Mouse (Mus musculus) layer of hippocampus, adult 11-12 months (tissue): Measurements from ENCODE around the gene Amz2.
"Not testable (repeated sequence)": the region's sequence is repeated elsewhere in the genome, so short reads cannot be mapped to it uniquely, and the experiment has no call there.

Source experiments
- DNase-seq: peaks from one replicate; pipeline ENCODE4 v3.0.0; 2022; ENCODE audit warnings: low spot score

Gene Amz2

DNA sequence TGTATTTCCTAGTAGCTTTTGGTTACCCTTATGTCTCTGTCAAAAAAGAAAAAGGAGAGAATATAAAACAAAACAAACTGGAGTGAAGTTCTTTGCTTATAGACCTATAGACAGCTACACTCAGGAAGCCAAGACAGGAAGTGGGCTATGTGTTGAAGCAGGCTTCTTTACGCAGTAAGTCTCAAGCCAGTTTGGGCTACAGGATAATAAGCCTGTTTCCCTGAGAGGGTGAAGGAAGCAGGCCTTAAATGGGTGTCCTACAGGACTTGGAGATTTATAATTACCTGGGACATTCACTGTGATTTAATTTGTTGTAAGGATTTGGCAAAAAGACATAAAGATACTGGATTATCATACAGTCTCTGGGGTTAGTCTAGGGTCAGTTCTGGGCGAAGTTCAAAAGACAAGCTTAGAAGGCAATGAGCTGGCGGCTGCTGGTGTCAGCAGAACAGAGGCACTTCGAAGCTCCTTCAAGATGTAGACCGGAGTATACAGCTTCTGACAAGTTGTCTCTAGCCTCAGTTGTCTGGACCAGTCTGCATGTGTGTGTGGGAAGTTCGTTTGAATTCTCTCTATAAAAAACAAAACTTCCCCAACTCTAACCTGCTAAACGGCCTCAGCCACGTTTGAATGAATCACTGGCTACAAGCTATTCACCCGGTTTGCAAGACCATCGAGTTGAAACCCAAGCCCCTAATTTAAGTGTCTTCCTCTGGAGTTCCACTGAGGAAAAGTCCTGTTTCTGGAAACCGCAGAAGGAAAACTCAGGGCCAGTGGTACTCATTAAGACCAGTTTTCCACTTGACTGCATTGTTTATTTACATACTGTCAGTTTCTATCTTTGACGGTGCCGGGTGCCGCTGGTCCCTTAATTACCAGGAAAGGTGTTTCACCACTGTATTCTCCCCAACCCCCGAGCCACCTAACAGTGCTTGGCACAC, 45.4 kb downstream of the Amz2 start:
- DNase-seq, result no peak

DNA sequence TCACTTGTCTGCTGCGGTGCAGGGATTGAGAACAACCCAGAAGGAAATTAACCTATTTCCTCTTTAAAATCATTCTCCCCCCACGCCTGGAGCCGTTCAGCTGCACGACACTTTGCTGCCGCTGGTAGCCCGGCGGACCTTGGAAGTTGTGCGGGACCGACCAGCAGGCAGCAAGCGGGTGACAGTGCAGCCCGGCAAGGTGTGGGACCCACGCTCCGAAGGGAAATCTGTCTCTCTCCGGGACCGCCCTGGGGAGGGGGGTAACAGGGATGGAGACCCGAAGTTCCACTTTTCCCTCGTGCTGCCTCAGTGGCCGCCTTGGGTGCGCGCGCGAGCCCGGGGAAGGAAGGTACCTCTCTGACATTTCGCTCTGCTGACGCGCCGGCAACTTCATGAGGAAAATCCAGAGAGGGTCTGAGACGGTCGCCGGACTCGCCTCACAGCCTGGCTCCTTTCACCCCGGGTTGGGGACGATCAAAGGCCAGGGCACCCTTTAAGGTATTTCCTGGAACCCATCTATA, 46.5 kb downstream of the Amz2 start:
- DNase-seq, result no peak

- DNase-seq, result no peak
Measured at GRCm38 (mm10) chr11:109472821-109473170, 47.0 kb downstream of the Amz2 start.

- DNase-seq, result peak; percentile 82
Measured at GRCm38 (mm10) chr11:109473171-109474085, 47.7 kb downstream of the Amz2 start, which contains the start of the genes Arsg and Slc16a6. Gene Arsg (plus strand): TSS chr11:109473374. Gene Slc16a6 (minus strand): TSS chr11:109473598.

DNA sequence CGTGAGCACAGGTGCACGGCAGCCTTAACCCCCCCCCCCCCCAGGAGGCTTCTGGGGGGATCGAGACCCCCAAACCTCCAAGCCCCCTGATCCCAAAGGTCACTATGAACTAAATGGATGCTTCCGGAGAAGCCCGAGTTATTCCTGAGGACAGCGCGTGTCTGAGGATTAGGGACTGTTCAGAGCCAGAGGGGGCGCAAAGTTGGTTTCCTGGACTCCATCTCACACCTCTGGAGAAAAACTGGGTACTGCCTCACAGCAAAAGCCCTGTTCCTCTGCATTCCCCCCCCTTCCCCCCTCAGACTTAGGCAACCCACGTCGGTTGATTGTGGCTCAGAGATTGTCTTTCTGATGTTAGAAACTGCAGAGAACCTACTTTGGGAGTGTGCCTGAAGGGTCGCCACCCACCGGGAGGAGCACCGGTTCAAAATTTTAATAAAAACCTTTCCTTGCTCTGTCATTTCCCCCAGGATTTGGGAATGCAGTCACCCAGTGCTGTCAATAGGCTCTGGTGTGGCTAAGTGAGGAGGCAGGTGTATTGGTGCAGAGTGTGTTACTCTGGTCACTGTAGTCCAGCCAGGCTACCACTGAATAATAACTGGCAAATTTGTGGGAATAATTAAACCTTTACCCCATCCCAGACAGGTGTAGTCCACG, 48.5 kb downstream of the Amz2 start:
- no peak for DNase-seq

DNA sequence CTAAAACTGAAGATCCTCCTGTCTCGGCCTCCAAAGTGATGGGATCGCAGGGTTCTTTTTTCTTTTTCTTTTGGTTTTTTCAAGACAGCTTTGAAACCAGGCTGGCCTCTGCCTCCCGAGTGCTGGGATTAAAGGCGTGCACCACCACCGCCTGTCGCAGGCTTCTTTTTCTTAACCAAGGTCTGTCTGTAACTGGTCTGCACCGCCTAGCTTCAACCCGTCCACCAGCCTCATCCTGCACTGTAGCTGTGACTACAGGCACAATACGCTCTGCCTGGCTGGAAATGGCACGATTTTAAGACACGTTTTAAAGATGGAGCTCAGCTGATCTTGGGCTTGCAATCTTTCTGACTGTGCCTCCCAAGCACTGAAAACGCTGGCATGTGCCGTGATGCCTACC, 49.1 kb downstream of the Amz2 start:
- DNase-seq, result no peak

DNA sequence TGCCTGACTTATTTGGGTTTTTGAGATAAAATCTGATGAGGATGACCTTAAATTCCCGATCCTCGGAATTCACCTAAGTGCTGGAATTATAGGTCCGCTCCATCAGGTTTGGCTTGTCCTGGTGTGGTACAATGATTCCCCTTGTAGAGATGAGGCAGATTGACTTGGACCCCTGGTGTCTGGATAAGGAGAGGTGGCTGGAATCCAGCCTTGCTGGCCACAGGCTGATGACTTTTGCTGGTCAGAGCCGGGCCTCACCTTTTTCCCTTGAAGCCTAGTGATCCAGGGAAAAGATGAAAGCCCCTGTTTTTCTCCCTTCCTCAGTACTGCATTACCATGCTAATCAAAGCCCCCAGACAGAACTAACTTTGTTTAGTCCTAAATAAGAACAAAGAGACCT, 50.0 kb downstream of the Amz2 start:
- DNase-seq, result no peak

- DNase-seq, result no peak
Measured at GRCm38 (mm10) chr11:109476241-109476640, 50.5 kb downstream of the Amz2 start.

DNA sequence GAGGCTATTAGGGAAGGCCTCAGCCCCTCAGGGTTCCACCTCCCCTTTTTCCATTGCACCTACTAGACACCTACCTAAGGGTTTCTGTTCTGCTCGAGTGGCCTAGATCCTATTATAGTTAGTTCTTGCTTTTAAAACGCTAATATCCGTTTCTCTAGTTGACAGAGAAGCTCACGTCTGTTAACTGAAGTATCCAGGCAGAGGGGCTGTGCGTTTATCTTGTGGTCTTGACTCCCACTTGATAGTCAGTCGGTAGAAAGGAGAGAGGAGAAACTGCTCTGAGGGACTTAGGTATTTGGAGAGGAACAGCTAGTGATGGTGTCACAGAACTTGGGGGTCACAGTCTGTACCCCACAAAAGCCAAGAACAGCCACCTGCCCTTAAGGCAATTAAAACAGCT, 50.9 kb downstream of the Amz2 start:
- no peak for DNase-seq

GRCm38 (mm10) chr11:109477606-109478380, 52.0 kb downstream of the Amz2 start:
- DNase-seq, result no peak

- no peak for DNase-seq
Measured at GRCm38 (mm10) chr11:109479575-109480285, 54.0 kb downstream of the Amz2 start.

GRCm38 (mm10) chr11:109480440-109480839, 54.7 kb downstream of the Amz2 start:
- DNase-seq, result no peak

DNA sequence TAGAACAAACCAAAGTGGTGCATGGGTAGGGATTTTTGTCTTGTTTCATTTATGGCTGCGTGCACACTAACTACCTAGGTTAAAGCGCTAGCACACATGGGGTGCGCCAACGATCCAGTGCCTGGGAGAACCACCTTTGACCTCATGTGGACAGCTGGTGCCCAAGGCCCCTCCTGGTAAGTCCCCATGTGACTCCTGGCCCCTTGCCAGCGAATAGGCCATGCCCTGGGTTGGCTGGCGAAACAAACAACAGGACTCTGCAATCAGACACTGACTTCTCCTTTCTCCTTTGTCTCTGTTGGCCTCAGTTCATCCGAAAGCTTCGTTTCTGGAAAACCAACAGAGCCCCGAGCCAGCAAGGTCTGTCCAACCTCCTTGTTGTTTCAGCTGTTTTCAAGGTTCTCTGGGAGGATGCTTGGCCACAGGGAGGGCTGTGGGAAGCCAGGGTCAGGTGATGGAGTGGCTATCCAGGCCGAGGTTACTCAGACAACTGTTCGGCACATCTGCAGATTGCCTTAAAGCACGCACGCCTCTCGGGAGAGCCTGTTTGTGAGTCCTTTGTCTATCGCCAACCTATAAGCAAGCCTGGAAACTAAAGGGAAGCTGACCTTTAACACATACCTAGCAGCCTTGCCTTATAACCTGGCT, 59.8 kb downstream of the Amz2 start:
- DNase-seq, result peak; percentile 86

- no peak for DNase-seq
Measured at GRCm38 (mm10) chr11:109487111-109487510, 61.4 kb downstream of the Amz2 start.

- no peak for DNase-seq
Measured at GRCm38 (mm10) chr11:109487991-109488684, 62.4 kb downstream of the Amz2 start.

GRCm38 (mm10) chr11:109489763-109490162, 64.0 kb downstream of the Amz2 start:
- no peak for DNase-seq

DNA sequence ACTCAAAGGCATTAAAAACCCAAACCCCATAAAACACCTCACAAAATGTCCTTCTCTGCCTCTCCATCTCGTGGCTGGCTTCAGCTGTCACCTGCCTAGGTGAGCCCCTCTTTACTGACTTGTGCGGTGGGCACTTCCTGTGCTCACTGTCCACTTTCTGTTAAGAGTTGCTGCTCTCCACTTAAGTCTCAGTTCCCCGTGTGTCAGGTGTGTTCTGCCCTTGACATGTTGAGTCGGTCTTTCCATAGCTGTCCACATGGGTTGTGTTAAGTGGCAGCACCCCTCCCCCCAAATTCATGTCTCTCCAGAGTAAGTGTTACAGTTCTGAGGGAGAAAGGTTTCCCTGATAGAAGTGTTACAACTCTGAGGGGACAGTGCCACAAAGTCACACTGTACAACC, 66.1 kb downstream of the Amz2 start:
- DNase-seq, result no peak

DNA sequence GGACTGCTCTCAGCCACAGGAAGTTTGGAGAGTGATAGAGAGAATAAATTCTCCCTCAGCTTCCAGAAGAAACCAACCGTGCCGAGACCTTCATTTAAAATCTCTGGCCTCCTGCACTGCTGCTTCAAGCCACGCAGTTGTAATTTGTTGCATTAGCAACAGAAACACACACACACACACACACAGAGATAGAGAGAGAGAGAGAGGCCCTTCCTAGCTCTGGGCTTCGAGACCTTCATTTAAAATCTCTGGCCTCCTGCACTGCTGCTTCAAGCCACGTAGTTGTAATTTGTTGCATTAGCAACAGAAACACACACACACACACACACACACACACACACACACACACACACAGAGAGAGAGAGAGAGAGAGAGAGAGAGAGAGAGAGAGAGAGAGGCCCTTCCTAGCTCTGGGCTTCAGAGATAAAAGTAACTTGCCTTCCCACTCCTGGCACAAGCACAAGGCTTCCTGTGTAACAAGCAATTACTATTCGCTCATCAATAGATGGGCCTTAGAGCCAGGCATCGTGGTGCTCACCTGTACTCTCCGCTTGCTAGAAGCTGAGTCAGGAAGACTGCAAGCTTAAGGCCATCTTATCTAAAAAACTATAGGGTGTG, 67.2 kb downstream of the Amz2 start:
- DNase-seq, result not testable (repeated sequence)
